Mouse (Mus musculus): ENCODE data around the gene Ndufb8.

GRCm38 (mm10) chr19:44588036-44588435 is 32.8 kb upstream of the Ndufb8 start:
- TF ChIP-seq POLR2A (IDR thresholded peaks at IDR 0.05; ENCODE audit: control insufficient read depth in 1 of 2, insufficient read depth in 1 of 2, low read depth in 1 of 2, low read length in 2 of 2, poor library complexity in 1 of 2) (no peak), TBP (IDR thresholded peaks at IDR 0.05; ENCODE audit: low read depth, low read length) (no peak), CTCF (IDR thresholded peaks at IDR 0.05 in 2 of 3, conservative IDR thresholded peaks at IDR 0.05 in 1 of 3; ENCODE audit: control insufficient read depth in 1 of 3, insufficient read depth in 1 of 3, low read depth in 2 of 3, low read length in 3 of 3, poor library complexity in 1 of 3, severe bottlenecking in 1 of 3) (no peak), ZNF384 (IDR thresholded peaks at IDR 0.05; ENCODE audit: low read depth, low read length) (no peak), RAD21 (IDR thresholded peaks at IDR 0.05; ENCODE audit: low read depth, low read length) (no peak), TCF12 (IDR thresholded peaks at IDR 0.05; ENCODE audit: low read depth, low read length) (no peak), RCOR1 (IDR thresholded peaks at IDR 0.05; ENCODE audit: low read depth, low read length) (no peak), MAFK (IDR thresholded peaks at IDR 0.05; ENCODE audit: borderline replicate concordance, low read depth, low read length) (no peak), EP300 (IDR thresholded peaks at IDR 0.05; ENCODE audit: low read depth in 1 of 2, low read length in 2 of 2) (no peak), ZC3H11A (IDR thresholded peaks at IDR 0.05; ENCODE audit: low read depth, low read length) (no peak), HCFC1 (IDR thresholded peaks at IDR 0.05; ENCODE audit: low read depth, low read length) (no peak), JUND (IDR thresholded peaks at IDR 0.05; ENCODE audit: low read depth, low read length) (no peak)

Measured in MEL (cell line).